Mouse (Mus musculus): ENCODE results near the gene Larp1.

GRCm38 (mm10) chr11:57983480-57984342, 25.2 kb upstream of the Larp1 start:
- TF ChIP-seq CTCF (IDR thresholded peaks at IDR 0.05; ENCODE audit: low read depth) (peak; percentile 42), EP300 (IDR thresholded peaks at IDR 0.05; ENCODE audit: low read depth) (peak; percentile 71; the same call in 1 of the 2 replicates)

All from liver, postnatal 0 days (tissue).